Mouse (Mus musculus): ENCODE data around the gene Map3k14. TPM values are rescaled to one million over a fixed set of nuclear protein-coding genes. Genes with fewer than 3 reads are reported as not detected.

Map3k14 gene
- polyA plus RNA-seq, 2 experiments from 2014 or later: 29.6 to 50.3 TPM

- ATAC-seq: no peak
Measured at GRCm38 (mm10) chr11:103271979-103272378, 4.7 kb upstream of the Map3k14 start.

DNA sequence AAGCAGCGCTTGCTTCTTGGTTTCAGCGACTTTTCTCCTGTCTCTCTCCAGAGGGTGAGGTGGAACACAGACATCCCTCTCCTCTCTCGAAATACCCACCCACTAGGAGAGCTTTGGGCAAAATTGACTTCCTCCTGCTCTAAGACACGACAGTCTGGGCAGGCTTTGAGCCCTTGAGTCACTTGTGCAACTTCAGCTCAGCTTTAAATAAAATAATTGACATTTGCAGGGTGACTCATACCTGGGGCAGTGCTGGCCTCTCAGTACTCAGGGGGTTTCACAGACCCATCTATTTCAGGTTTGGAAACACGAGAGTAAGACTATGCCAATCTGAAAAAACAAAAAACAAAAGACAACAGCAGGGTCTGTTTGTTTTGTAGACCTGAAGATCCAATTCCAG, 2.2 kb upstream of the Map3k14 start:
- ATAC-seq: no peak

DNA sequence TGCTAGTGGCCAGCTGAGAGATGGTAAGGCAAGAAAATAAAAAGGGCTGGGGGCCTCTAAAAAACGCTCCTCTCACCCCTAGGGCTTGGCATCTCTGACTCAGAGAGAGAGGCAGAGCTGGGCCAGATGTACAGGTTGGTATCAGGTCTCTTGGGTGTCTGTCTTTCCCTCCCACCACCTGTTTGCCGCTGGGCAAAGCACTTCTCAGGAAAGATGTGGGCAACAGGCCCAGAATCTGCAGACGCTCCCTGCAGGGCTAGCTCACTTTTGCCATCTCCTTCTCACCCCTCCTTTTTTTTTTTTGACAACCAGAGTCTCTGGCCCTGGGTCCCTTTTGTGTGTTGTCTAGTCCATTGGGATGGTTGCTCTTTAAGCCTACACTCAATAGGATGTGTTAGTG, 1.6 kb upstream of the Map3k14 start:
- ATAC-seq: no peak

DNA sequence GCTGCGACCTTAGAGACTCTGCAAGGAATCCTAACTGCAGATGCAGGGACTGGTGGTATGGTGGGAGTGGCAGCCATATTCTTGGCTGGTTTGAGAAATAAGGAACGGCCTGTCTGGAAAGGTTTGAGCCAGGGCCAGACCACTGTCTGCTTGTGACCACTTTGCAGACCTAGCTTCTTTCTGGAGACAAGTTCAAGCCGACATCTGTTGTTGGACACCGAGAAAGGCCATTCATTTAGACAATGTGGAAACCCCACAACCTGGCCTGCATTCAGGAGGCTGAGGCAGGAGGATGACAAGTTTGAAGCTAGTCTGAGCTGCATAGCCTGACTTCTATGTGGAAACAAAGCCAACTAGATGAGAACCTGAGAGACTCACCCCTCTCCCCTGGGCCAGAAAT, 1.1 kb upstream of the Map3k14 start:
- ATAC-seq: no peak

DNA sequence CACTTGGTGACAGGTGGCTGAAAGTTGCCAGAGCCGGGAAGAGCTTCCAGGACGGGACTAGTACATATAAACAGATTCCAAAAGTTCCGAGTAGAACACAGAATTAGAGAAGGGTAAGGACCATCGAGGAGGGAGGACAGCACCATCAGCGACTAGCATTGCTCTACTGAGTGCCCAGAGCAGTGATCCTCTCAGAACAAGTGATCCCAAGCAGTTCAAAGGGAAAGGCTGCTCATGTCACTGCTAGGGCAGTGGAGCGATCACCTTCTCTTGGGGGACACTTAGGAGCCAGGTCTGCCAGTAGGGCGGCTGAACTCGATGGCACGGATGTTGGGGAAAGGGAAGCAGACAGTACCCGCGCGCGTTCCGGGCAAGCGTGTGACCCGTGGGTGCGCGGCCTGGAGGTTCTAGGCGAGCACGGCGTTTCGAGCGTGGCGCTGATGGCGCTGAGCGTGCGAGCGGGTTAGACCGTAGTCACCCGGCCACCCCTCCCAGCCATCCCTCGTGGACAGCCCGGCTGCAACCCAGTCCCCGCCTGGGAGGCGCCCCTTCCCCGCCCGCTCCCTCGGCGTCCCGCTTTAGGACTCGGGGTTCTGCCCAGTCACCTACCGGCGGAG, 435 bp downstream of the Map3k14 start:
- peak; percentile 5 for ATAC-seq

DNA sequence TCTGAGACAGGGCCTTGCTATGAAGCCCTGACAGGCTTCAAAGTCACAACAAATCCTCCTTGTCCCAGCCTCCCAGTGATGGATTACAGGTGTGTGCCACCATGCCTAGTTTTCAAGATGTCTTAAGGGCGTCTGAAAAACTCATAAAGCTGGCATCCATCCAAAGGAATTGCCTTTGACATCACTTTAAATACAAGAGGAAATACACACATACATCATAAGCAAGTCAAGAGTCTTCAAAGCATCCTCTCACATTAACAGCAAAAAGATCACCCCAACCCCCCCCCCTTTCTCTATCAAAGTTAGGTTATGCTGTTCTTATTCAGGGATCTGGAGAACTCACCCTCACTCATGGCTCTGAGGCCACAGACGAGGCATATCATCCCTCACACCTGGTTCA, 1.4 kb downstream of the Map3k14 start:
- ATAC-seq: peak; percentile 25

DNA sequence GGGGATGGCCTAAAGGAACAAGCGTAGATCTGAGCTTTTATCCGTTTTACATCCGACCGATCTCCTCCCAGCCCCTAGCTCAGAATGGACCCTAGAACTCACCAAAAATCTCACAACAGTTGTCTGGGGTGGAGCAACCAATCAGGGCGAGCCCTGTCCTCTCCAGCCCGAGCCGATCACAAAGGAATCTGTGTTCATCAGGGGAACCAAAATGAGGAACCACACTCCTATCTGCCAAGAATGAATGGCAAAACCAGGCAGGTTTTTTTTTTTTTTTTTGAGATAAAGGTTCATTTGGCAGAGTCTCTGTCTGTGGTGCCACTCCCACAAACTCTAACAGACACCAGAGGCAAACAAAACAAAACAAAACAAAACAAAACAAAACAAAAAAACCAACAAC, 2.1 kb downstream of the Map3k14 start:
- ATAC-seq: no peak

DNA sequence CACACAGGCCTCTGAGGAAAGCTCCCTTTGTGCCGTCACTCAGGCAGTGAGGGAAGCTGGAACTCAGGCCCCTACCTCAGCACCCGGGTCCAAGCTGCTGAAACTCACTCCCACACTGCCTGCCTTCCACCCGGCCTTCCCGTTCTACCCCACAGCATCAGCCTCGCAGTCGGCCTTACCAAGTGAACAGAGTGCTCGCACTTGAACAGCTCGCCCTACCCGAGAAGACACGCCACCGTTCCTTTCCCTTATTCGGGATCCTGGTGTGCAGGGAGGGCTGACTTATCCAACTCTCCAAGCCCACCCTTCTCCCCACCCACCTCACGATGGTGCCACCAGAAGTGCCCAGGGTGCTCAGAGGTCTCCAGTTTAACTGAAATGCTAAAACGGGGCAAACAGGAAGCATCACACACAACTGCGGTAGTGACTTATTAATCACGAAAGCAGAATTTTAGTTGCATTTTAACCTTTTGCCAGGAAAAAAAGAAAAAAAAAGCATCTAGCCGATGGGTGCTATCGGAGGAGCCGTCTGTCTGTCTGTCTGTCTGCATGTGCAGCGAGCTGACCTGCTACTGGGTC, 2.8 kb downstream of the Map3k14 start:
- no peak for ATAC-seq

DNA sequence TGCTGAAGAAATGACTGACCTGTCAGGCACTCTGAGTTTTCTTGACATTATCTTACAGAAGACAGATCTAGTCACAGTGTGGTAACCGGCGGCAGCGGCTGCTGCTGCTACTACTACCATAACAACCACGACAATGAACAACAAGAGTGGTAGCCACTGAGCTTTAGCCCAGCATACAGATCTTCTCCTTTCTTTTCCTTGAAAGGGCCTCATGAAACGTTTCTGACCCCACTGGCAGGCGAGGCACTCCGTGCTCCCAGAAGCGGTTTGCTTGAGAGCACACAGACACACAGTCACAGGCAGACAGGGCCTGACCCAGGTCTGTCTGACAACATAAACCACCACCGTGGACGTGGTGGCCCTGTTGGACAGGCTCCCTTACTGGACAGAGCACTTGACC, 3.7 kb downstream of the Map3k14 start:
- ATAC-seq: no peak

- peak; percentile 56 for ATAC-seq
Measured at GRCm38 (mm10) chr11:103262412-103263267, 4.6 kb downstream of the Map3k14 start.

DNA sequence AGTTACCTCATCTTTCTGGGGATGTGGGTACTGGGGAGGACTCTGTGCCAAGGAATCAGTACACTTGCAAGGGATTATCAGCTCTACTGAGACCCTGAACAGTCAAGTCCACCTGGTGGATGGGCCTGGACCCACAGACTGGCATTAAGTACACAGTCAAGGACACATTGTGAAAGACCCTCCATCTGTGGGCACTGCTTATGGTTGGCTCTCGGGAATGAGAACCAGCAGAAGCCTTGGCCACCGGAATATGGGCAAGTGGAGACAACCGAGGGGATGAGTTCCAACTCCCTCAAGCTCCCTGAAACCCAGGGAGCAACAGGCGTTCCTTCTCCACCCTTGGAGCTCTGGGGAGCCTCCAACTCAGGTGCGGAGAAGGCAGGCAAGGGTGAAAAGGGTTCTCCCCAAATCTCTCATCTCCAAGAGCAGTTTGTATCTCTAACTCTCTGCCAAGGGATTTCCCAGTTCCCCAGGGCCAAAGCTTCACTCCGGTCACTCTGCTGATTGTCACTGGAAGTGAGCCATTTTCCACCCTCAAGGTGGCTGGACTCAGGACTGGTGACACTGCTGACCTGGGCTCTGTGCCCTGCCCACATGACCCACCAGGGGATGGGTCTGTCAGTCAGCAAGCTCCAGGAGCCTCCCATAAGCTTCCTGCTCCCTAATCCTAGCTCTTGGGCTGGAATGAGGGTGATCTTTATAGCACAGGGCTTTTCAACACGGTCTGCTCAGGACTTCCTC, 5.4 kb downstream of the Map3k14 start:
- no peak for ATAC-seq

- ATAC-seq: no peak
Measured at GRCm38 (mm10) chr11:103260515-103261192, 6.6 kb downstream of the Map3k14 start.

GRCm38 (mm10) chr11:103260034-103260433, 7.2 kb downstream of the Map3k14 start:
- ATAC-seq: no peak

GRCm38 (mm10) chr11:103257938-103258481, 9.3 kb downstream of the Map3k14 start:
- no peak for ATAC-seq

DNA sequence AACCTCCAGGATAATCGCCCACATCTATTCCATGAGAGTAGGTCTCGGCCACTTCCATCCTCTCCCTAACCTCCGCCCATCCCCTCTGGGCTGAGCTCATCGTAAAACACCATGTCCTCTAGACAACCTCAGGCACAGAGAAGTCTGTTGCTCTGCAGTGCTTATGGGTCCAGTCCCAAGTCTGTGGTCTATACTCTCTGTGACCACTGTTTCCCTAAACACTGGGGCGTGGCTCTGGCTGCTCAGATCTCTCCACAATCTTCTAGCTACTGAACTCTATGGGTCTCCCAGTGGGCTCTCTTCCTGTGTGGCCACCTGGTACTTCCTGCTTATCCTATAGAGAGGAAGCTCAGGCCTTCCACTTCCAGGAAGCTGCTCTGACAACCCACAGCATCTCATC, 13.7 kb downstream of the Map3k14 start:
- ATAC-seq: no peak

DNA sequence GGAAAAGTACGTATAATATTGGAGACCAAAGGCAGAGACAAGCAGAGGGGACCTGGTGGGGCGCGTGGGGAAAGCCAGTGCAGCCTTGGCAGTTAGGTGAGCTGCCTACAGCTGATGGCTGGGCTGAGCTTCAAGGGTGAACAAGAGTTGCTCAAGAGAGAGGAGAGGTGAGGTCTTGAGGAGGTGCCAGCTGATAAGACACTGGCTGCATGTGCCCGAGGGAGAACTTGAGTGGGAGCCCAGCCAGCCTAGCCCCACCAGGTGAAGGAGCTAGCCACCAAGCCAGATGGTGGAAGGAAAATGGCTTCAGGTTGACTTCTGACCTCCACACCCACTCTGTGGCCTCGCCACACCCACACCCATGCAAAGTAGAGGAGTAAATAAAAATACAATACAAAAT, 14.9 kb downstream of the Map3k14 start:
- no peak for ATAC-seq

DNA sequence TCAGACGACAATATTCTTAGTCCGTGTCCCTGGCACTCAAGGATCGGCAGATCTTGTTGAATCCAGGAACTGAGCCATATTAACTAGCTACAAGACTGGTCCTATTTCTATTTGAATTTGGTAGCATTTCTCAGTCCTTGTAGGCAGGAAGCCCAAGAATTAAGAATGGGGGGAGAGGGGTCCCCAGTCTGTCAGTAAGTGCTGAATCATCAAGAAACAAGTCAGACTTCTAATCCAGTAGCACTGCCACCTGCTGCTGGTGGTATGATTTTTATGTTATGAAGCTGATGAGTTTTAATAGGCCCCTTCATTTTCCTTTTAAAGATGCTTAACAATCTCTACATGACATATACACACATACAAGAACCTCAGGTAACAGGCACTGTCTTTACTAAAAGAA, 16.9 kb downstream of the Map3k14 start:
- no peak for ATAC-seq

DNA sequence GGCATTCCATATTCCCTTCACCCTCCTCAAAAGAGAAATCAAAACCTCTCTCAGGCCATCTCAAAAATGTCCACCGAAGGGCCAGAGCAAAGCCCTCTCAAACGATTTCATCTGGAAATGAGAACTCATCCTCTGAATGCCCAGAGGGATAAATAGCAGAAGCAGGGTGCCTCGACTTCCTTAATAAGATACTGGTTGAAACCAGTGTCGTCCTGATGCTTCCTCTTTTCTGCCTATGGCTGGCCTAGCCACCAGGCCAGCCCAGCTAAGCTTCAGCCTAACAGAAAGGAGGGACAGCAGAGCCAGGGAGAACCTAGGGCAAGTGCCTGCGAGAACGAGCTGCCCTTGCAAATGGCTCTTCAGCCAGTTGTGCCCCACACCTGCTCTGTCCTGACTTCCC, 17.8 kb downstream of the Map3k14 start:
- no peak for ATAC-seq

DNA sequence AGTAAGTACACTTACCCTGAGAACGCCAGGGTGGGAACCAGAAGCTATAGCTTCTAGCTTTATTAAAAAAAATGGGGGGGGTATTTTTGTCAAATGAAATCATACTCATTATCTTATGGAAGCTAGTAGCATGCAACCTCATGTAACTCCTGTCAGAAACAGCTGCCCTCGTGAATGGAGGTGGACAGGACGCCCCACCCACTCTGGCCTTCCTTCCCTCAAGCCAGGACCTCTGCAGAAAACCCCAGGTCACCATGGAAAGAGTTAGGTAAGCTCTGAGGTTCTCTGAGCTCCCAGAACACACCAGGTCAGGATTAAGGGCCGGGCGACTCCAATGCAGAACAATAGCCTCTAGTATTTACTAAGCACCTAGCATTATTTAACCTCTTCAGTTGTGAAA, 18.4 kb downstream of the Map3k14 start:
- ATAC-seq: no peak

GRCm38 (mm10) chr11:103247504-103248177, 19.6 kb downstream of the Map3k14 start:
- ATAC-seq: no peak

DNA sequence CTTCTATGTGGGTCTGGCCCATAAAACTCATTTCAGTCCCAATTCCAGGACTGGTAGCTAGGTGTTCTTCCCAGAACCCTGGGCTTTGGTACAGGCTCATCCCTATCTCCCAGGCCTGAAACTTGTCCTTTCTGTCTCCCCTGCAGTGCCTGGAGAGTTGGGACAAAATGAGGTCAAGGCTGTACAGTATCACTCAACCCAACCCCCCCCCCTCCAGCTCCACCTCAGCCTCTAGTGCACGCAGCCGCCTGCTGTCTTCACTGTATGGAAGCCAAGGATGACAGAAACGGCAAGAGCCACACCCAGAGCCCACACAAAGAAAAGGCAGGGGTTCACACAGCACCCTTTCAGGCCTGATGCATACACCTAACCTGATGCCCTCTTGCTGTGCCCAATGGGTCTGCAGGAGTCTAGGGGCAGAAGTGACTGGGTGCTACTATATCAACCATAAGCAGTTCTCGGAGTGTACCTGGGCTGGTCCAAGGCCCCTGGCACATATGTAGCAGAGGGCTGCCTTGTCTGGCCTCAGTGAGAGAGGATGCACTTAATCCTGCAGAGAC, 20.5 kb downstream of the Map3k14 start:
- no peak for ATAC-seq
